Mouse (Mus musculus) spleen, adult 2 months (tissue): ENCODE measurements around the gene Ift80. TPM values are rescaled to one million over a fixed set of nuclear protein-coding genes. Genes with fewer than 3 reads are reported as not detected.
"Not testable (repeated sequence)": the region's sequence is repeated elsewhere in the genome, so short reads cannot be mapped to it uniquely, and the experiment has no call there.

ENCODE experiments used
- DNase-seq, 2 experiments: peaks; one replicate each; pipeline versions ENCODE4 v3.0.0 to v3.0.0-alpha.2; 2012 to 2021; ENCODE audit warnings: low spot score in 2 of 2, low read depth in 1 of 2
- H3K27ac ChIP-seq: fragments of 200-500 bp; 2 replicates; pipeline ENCODE4 v1.5.1; 2012; ENCODE audit warnings: low read length, inconsistent platforms; ENCODE audit not compliant: insufficient read depth
- H3K27me3 ChIP-seq: fragments of 200-500 bp; 2 replicates; pipeline ENCODE4 v1.6.1; 2012; ENCODE audit warnings: mild to moderate bottlenecking, moderate library complexity, low read length, inconsistent platforms; ENCODE audit not compliant: control insufficient read depth, insufficient read depth
- H3K36me3 ChIP-seq: fragments of 200-500 bp; 2 replicates; pipeline ENCODE4 v1.6.1; 2012; ENCODE audit warnings: mild to moderate bottlenecking, low read length, inconsistent platforms; ENCODE audit not compliant: control insufficient read depth, insufficient read depth
- H3K4me1 ChIP-seq: fragments of 200-500 bp; 2 replicates; pipeline ENCODE4 v1.6.1; 2011; ENCODE audit warnings: inconsistent platforms; ENCODE audit not compliant: control insufficient read depth, insufficient read depth, insufficient read length
- H3K4me3 ChIP-seq: fragments of 200-500 bp; 2 replicates; pipeline ENCODE4 v1.5.1; 2011; ENCODE audit warnings: mild to moderate bottlenecking, inconsistent platforms; ENCODE audit not compliant: insufficient read depth, insufficient read length; ENCODE audit errors: extremely low read depth
- CTCF ChIP-seq: fragments of 200-500 bp; IDR thresholded peaks from 2 replicates; pipeline ENCODE4 v1.5.1; 2011; ENCODE audit warnings: mild to moderate bottlenecking, inconsistent platforms; ENCODE audit not compliant: insufficient read depth, insufficient read length, insufficient replicate concordance; ENCODE audit errors: extremely low read depth
- POLR2A ChIP-seq: fragments of 200-500 bp; IDR thresholded peaks from 2 replicates; pipeline ENCODE4 v1.6.1; 2011; ENCODE audit warnings: low read depth, low read length, inconsistent platforms
- WGBS: fragments of 180-500 bp; shearing (Covaris S2); methylation state at CpG from one replicate; pipeline ENCODE4 v1.1.7; 2018; 5-methylcytosine and 5-hydroxymethylcytosine counted together
- polyA plus RNA-seq: library from polyadenylated mRNA; depleted of rRNA; stranded (reverse); fragments of >200 nt; gene quantifications from 2 replicates; pipeline ENCODE4 v1.2.3, GENCODE M21; 2012

Ift80 gene
- polyA plus RNA-seq, 1 experiment, result 3.1 TPM

DNA sequence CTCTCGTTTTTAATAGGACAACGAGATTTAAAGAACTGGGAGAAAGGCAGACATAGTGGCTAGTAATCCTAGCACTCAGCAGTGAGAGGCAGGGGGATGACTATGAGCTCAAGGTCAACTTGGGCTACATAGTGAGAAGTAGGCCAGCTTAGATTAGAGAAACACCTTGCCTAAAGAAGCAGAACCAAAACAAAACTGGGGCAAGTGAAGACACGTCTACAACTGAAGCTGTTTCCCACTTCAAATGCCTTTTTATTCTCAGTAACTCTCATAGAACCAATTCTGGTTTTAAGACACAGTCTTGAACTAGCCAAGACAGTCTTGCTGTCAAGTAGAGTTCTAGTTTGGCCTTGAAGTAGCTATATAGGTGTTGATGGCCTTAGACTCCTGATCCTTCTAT, 67.7 kb downstream of the Ift80 start:
- 86% methylated on average over 3 of the region's 3 CpGs for WGBS
- Histone ChIP-seq H3K36me3 (no peaks in the 10 kb centered on the region), H3K4me3 (no peak overlapping the region), H3K27me3 (no peaks in the 10 kb centered on the region), H3K27ac (no peak overlapping the region), H3K4me1 (no peaks in the 10 kb centered on the region)
- DNase-seq, result no peak
- TF ChIP-seq CTCF, result no peak

DNA sequence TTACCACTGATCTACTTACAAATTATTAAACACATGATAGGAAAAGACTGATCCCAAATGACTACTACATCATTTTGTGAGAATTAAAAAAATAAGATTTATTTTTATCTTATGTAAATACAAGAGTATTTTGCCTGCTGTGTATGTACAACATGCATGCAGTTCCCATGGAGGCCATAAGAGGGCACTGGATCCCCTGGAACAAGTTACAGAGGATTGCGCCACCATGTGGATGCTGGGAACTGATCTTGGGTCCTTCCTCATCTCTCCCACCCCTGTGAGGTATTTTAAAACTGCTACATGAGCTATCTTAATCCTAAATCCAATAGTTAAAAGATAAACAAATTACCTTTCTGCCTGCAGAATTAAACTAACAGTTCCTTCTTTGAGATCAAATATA, 68.9 kb downstream of the Ift80 start:
- no peak for DNase-seq
- H3K4me1 ChIP-seq, result no peaks in the 10 kb centered on the region
- H3K27me3 ChIP-seq, result no peaks in the 10 kb centered on the region
- H3K4me3 ChIP-seq, result no peak overlapping the region
- no peak overlapping the region for H3K27ac ChIP-seq
- H3K36me3 ChIP-seq, result no peaks in the 10 kb centered on the region
- no peak for TF ChIP-seq CTCF
- no peak for TF ChIP-seq POLR2A
- 94% methylated on average over 1 of the region's 1 CpGs for WGBS

DNA sequence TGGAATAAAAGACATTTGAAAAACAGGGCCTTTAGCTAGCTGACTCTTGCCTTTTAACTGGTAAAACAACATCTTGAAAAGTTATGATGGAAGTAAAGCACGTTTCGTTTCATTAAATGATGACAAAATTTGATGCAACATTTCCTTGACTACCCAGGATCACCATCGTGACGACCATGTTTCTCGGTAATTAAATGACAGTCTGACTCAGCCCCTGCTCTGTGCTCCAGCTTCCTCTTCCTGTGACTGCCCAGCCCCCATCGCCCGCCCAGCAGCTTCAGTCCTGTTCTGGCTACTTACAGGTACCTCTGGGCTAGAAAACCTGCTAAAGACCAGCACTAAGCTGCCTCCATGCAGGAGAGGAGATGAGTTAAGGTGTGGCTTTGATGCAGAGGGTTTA, 70.1 kb downstream of the Ift80 start:
- no peak overlapping the region for H3K27ac ChIP-seq
- 96% methylated on average over 7 of the region's 7 CpGs for WGBS
- H3K36me3 ChIP-seq, result peaks cover 4% of the 10 kb centered on the region; the same call in 1 of the 2 replicates
- no peak for TF ChIP-seq CTCF
- no peak for TF ChIP-seq POLR2A
- no peak for DNase-seq
- H3K4me3 ChIP-seq, result no peak overlapping the region
- H3K27me3 ChIP-seq, result no peaks in the 10 kb centered on the region
- H3K4me1 ChIP-seq, result no peaks in the 10 kb centered on the region

DNA sequence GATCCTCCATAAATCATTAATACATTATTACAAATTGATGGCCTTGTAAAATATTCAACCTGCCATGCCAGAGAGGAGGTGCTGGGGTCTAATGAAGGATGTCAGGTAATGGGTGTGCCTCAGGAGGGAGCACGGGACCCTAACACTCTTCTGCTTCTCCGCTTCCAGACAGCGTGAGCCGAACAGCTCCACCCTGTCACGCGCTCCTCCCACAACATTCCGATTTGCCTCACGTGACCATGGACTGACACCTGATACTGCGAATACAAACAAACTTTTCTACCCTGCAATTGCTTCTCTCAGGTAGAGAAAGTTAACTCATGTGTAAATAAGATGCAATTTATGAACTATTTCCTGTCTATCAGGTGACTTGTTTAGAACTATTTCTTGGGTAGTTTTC, 75.8 kb downstream of the Ift80 start:
- no peak for TF ChIP-seq CTCF
- no peak for TF ChIP-seq POLR2A
- no peak overlapping the region for H3K27ac ChIP-seq
- peaks cover 4% of the 10 kb centered on the region; the same call in 1 of the 2 replicates for H3K36me3 ChIP-seq
- WGBS, result 97% methylated on average over 9 of the region's 9 CpGs
- H3K4me3 ChIP-seq, result no peak overlapping the region
- no peaks in the 10 kb centered on the region for H3K4me1 ChIP-seq
- DNase-seq, result no peak
- no peaks in the 10 kb centered on the region for H3K27me3 ChIP-seq

DNA sequence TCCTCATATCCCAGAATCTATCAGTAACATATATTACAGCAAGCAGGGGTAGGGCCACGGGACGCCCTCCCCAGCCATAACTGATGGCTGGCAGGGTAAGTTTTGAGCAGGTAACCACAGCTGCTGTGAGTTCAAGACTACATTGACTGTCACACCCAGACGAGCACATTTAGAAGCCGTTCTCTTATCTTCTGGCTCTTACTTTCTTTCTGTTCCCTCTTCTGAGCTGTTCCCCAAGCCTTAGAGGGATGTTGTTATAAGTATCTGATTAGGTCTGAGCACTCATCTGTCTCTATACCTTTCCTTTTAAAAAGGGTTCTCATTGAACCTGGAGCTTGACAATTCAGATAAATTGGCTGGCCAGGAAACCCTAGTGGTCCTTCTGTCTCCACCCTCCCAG, 96.9 kb downstream of the Ift80 start:
- no peak for DNase-seq
- Histone ChIP-seq H3K4me1 (peaks cover 7% of the 10 kb centered on the region), H3K4me3 (no peak overlapping the region), H3K27me3 (no peaks in the 10 kb centered on the region), H3K36me3 (no peaks in the 10 kb centered on the region), H3K27ac (no peak overlapping the region)
- TF ChIP-seq CTCF (no peak), POLR2A (no peak)
- WGBS, result 73% methylated on average over 4 of the region's 4 CpGs

DNA sequence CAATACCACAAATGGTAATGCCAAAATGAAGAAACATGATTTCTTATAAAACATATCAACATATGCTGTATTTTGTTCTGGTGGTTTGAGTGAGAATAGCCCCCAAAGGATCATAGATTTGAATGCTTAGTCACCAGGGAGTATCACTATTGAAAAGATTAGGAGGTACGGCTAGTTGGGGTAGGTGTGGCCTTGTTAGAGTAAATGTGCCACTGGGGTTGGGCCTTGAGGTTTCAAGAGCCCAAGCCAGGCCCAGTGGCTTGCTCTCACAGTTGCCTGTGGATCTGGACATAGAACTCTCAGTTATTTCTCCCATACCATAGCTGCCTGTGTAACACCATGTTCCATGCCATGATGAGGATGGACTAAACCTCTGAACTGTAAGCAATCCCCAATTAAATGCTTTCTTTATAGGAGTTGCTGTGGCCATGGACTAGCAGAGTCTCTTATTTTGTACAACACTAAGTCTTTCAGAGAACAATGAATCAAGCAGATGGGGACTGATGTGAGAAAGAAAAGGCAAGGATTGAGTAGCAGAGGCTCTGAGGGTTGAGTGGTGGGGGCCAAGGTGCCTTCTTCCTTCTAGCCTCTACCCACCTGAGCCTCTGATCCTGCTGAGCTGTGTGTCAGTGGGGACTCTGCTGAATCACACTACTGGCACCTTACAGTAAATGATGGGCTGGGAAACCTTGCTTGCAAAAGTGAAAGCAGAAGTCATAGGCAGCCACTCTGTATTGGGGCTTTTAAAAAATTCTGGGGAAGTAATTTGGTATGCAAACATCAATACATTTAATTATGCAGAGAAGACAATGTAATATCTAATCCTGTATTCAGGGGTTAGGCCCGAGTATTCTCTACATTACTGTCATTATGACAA, 99.2 kb downstream of the Ift80 start:
- Histone ChIP-seq H3K27ac (peak overlapping the region; percentile 15; the same call in 1 of the 2 replicates), H3K36me3 (no peaks in the 10 kb centered on the region), H3K4me1 (peaks cover 7% of the 10 kb centered on the region), H3K4me3 (no peak overlapping the region), H3K27me3 (no peaks in the 10 kb centered on the region)
- 48% methylated on average over 2 of the region's 2 CpGs for whole genome bisulfite sequencing
- no peak for TF ChIP-seq CTCF
- TF ChIP-seq POLR2A, result no peak
- DNase-seq, result peak in 1 of 2 experiments; percentile 11

DNA sequence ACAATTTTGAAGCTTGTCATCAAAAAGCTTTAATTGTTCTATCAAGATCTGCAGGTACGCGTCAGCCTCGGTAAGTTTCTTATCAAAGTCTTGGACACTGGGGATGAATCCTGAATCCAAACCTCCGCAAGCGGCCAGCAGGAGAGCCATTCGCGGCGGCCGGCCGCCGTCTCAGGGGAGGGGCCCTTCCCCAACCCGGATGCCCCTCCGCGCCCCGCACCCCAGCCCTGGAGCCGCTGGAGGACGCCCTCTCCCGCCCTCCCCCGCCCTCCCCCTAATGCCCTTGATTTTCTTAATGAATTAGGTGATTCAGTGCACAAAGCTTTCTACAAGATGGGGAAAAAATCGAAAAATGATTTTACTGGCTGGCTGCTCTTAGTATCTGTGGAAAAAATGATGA, 101.7 kb downstream of the Ift80 start:
- H3K36me3 ChIP-seq, H3K27ac ChIP-seq, H3K4me1 ChIP-seq, DNase-seq, H3K27me3 ChIP-seq, H3K4me3 ChIP-seq: not testable (repeated sequence)
- 97% methylated on average over 20 of the region's 20 CpGs for WGBS
